Mouse (Mus musculus): Measurements from ENCODE around the gene Cela3b. TPM values are rescaled to one million over a fixed set of nuclear protein-coding genes. Genes with fewer than 3 reads are reported as not detected.

Cela3b gene
- total and polyA plus RNA-seq, 2 experiments from 2014 or later: not detected

GRCm38 (mm10) chr4:137379713-137380255, 50.6 kb downstream of the Cela3b start:
- 91% methylated on average over 10 of the region's 10 CpGs for WGBS
- no peak overlapping the region for H3K9ac ChIP-seq
- ATAC-seq (no peak), DNase-seq (no peak)
- no peak overlapping the region for H3K27ac ChIP-seq (ENCODE audit: low read depth, low read length)
- H3K36me3 ChIP-seq (ENCODE audit: insufficient read depth): no peaks in the 10 kb centered on the region
- no peaks in the 10 kb centered on the region for H3K9me3 ChIP-seq (ENCODE audit: low read length)
- no peaks in the 10 kb centered on the region for H3K4me1 ChIP-seq (ENCODE audit: insufficient read depth)
- no peak overlapping the region for H3K4me3 ChIP-seq (ENCODE audit: low read depth, low read length)
- no peak for TF ChIP-seq CTCF (IDR thresholded peaks at IDR 0.05; ENCODE audit: low read depth)
- H3K27me3 ChIP-seq (ENCODE audit: insufficient read depth, low read length): no peaks in the 10 kb centered on the region
- H3K4me2 ChIP-seq (ENCODE audit: low read depth): no peak overlapping the region

GRCm38 (mm10) chr4:137379085-137379484, 51.3 kb downstream of the Cela3b start:
- TF ChIP-seq CTCF (IDR thresholded peaks at IDR 0.05; ENCODE audit: low read depth): no peak
- no peak overlapping the region for H3K4me3 ChIP-seq (ENCODE audit: low read depth, low read length)
- DNase-seq: no peak
- no peaks in the 10 kb centered on the region for H3K36me3 ChIP-seq (ENCODE audit: insufficient read depth)
- H3K9ac ChIP-seq: no peak overlapping the region
- H3K27me3 ChIP-seq (ENCODE audit: insufficient read depth, low read length): no peaks in the 10 kb centered on the region
- 82% methylated on average over 3 of the region's 3 CpGs for WGBS
- ATAC-seq: no peak
- H3K27ac ChIP-seq (ENCODE audit: low read depth, low read length): no peak overlapping the region
- H3K4me1 ChIP-seq (ENCODE audit: insufficient read depth): no peaks in the 10 kb centered on the region
- no peak overlapping the region for H3K4me2 ChIP-seq (ENCODE audit: low read depth)
- no peaks in the 10 kb centered on the region for H3K9me3 ChIP-seq (ENCODE audit: low read length)

- TF ChIP-seq CTCF (IDR thresholded peaks at IDR 0.05; ENCODE audit: low read depth): no peak
- no peak overlapping the region for H3K9ac ChIP-seq
Measured at GRCm38 (mm10) chr4:137377526-137378304, 52.6 kb downstream of the Cela3b start.

GRCm38 (mm10) chr4:137376778-137377177, 53.6 kb downstream of the Cela3b start:
- Histone ChIP-seq H3K36me3 (ENCODE audit: insufficient read depth) (no peaks in the 10 kb centered on the region), H3K27me3 (ENCODE audit: insufficient read depth, low read length) (no peaks in the 10 kb centered on the region), H3K4me3 (ENCODE audit: low read depth, low read length) (no peak overlapping the region), H3K27ac (ENCODE audit: low read depth, low read length) (no peak overlapping the region), H3K4me1 (ENCODE audit: insufficient read depth) (no peaks in the 10 kb centered on the region), H3K4me2 (ENCODE audit: low read depth) (no peak overlapping the region), H3K9ac (no peak overlapping the region), H3K9me3 (ENCODE audit: low read length) (no peaks in the 10 kb centered on the region)
- DNase-seq (no peak), ATAC-seq (no peak)
- 51% methylated on average over 2 of the region's 2 CpGs for WGBS
- no peak for TF ChIP-seq CTCF (IDR thresholded peaks at IDR 0.05; ENCODE audit: low read depth)

More at GRCm38 (mm10) chr4:137377526-137378304, 52.6 kb downstream of the Cela3b start:
- Histone ChIP-seq H3K9me3 (ENCODE audit: low read length) (no peaks in the 10 kb centered on the region), H3K4me3 (ENCODE audit: low read depth, low read length) (no peak overlapping the region), H3K4me2 (ENCODE audit: low read depth) (no peak overlapping the region), H3K36me3 (ENCODE audit: insufficient read depth) (no peaks in the 10 kb centered on the region), H3K27me3 (ENCODE audit: insufficient read depth, low read length) (no peaks in the 10 kb centered on the region), H3K27ac (ENCODE audit: low read depth, low read length) (no peak overlapping the region), H3K4me1 (ENCODE audit: insufficient read depth) (no peaks in the 10 kb centered on the region)
- no peak for DNase-seq
- no peak for ATAC-seq
- whole genome bisulfite sequencing: 80% methylated on average over 4 of the region's 4 CpGs

- H3K4me1 ChIP-seq (ENCODE audit: insufficient read depth): no peaks in the 10 kb centered on the region
- H3K27ac ChIP-seq (ENCODE audit: low read depth, low read length): no peak overlapping the region
- H3K27me3 ChIP-seq (ENCODE audit: insufficient read depth, low read length): no peaks in the 10 kb centered on the region
- TF ChIP-seq CTCF (IDR thresholded peaks at IDR 0.05; ENCODE audit: low read depth): no peak
- no peaks in the 10 kb centered on the region for H3K36me3 ChIP-seq (ENCODE audit: insufficient read depth)
- no peak for ATAC-seq
- H3K4me3 ChIP-seq (ENCODE audit: low read depth, low read length): no peak overlapping the region
- WGBS: 55% methylated on average over 19 of the region's 19 CpGs
- no peak for DNase-seq
- H3K4me2 ChIP-seq (ENCODE audit: low read depth): no peak overlapping the region
- H3K9ac ChIP-seq: no peak overlapping the region
- no peaks in the 10 kb centered on the region for H3K9me3 ChIP-seq (ENCODE audit: low read length)
Measured at GRCm38 (mm10) chr4:137375314-137376278, 54.7 kb downstream of the Cela3b start.

GRCm38 (mm10) chr4:137373711-137374110, 56.6 kb downstream of the Cela3b start:
- Histone ChIP-seq H3K4me2 (ENCODE audit: low read depth) (no peak overlapping the region), H3K4me1 (ENCODE audit: insufficient read depth) (0 out of 2 replicates have a peak, but pooled peaks cover 8% of the 10 kb centered on the region), H3K9me3 (ENCODE audit: low read length) (no peaks in the 10 kb centered on the region), H3K36me3 (ENCODE audit: insufficient read depth) (no peaks in the 10 kb centered on the region), H3K9ac (no peak overlapping the region), H3K27ac (ENCODE audit: low read depth, low read length) (no peak overlapping the region), H3K27me3 (ENCODE audit: insufficient read depth, low read length) (no peaks in the 10 kb centered on the region), H3K4me3 (ENCODE audit: low read depth, low read length) (no peak overlapping the region)
- TF ChIP-seq CTCF (IDR thresholded peaks at IDR 0.05; ENCODE audit: low read depth): no peak
- WGBS: 70% methylated on average over 6 of the region's 6 CpGs
- no peak for DNase-seq
- no peak for ATAC-seq

Measured in forebrain, postnatal 0 days (tissue).